In the genomic region with DNA sequence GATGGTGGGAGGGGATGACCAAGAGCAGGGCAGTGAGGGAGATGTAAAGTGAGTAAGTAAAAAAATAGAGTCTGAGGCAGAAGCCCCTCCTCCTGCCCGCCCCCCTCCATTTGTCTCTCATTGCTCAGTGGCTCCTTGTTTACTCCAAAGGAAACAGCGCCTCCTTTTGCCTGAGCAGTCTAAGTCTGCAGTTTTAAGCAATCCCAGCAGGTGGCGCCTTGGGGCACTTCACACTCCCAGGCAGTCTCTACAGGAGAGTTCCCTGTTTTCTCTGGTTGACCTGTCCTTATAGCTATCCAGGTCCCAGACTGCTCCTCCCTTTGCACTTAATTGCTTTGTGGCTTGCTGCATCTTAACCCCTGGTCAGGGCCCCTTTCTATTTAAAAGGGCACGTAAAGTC, we compare ENCODE assay signal across 9 mouse cellular contexts. TPM values are rescaled to one million over a fixed set of nuclear protein-coding genes. Genes with fewer than 3 reads are reported as not detected.
DNase-seq lines count a peak whose midpoint lies in the region; ATAC-seq lines count a peak whose summit lies in the region.
"Had no signal": no experiment of that assay in that cellular context is flagged by ENCODE, and none has a peak within 500 bp of the region (broad histone marks: within the 10 kb centered on the region; RNA-seq: fewer than 3 reads in every experiment).

No protein-coding gene starts in this region.

- H3K9ac ChIP-seq in neural tube, embryonic 14.5 days (replicated peaks; ENCODE audit: low read depth, low read length) = no peak overlapping the region

- H3K4me1 ChIP-seq in limb, embryonic 10.5 days = peaks cover 13% of the 10 kb centered on the region
- H3K4me1 ChIP-seq in neural tube, embryonic 14.5 days (ENCODE audit: control insufficient read depth, insufficient read depth, low read length) = peaks cover 2% of the 10 kb centered on the region; the same call in 1 of the 2 replicates

- DNase-seq in layer of hippocampus, adult 11-12 months (ENCODE audit: low spot score) = peak; percentile 73
- no peak for DNase-seq in layer of hippocampus, adult 9-10 months (ENCODE audit: low spot score)
- DNase-seq in Muller cell, postnatal 12 days (ENCODE audit: inconsistent ontology term) = peak; percentile 17
- peak; percentile 60 for DNase-seq in cerebellum, adult 9-11 months
- DNase-seq in limb, embryonic 10.5 days (ENCODE audit: low spot score) = peak; percentile 72
- peak; percentile 32 for DNase-seq in yolk sac, embryonic 10.5 days (ENCODE audit: low spot score)

- no peak overlapping the region for H3K27ac ChIP-seq in limb, embryonic 10.5 days
- no peak overlapping the region for H3K27ac ChIP-seq in neural tube, embryonic 14.5 days (ENCODE audit: low read depth, low read length)
- H3K27ac ChIP-seq: macrophage had no signal

- no peak overlapping the region for H3K4me3 ChIP-seq in limb, embryonic 10.5 days
- H3K4me3 ChIP-seq in neural tube, embryonic 14.5 days (ENCODE audit: low read depth, low read length) = no peak overlapping the region

- no peak overlapping the region for H3K4me2 ChIP-seq in neural tube, embryonic 14.5 days (ENCODE audit: low read depth, low read length)

- no peaks in the 10 kb centered on the region for H3K9me3 ChIP-seq in limb, embryonic 10.5 days (replicated peaks)
- H3K9me3 ChIP-seq in neural tube, embryonic 14.5 days (ENCODE audit: control insufficient read depth, low read length) = no peaks in the 10 kb centered on the region

- no peaks in the 10 kb centered on the region for H3K27me3 ChIP-seq in limb, embryonic 10.5 days (ENCODE audit: low read depth, poor library complexity, severe bottlenecking)
- no peaks in the 10 kb centered on the region for H3K27me3 ChIP-seq in neural tube, embryonic 14.5 days (ENCODE audit: control insufficient read depth, insufficient read depth, low read length)

- H3K36me3 ChIP-seq in limb, embryonic 10.5 days = no peaks in the 10 kb centered on the region
- H3K36me3 ChIP-seq in neural tube, embryonic 14.5 days (ENCODE audit: control insufficient read depth, insufficient read depth, low read length) = no peaks in the 10 kb centered on the region

- ATAC-seq in granulocyte monocyte progenitor cell, adult 5-6 weeks (replicated peaks; ENCODE audit: poor library complexity, severe bottlenecking) = peak; percentile 68
- ATAC-seq in neural tube, embryonic 14.5 days (ENCODE audit: low read depth) = 0 out of 2 replicates have a peak, but pooled peaks have one; percentile 28

- WGBS in limb, embryonic 10.5 days = 38% methylated on average over 4 of the region's 4 CpGs
- WGBS in neural tube, embryonic 14.5 days = 32% methylated on average over 4 of the region's 4 CpGs

RNA-seq across cellular contexts. Expression of a gene that starts 44.0 kb away (rescaled TPM):
- 6.2 and 8.0 TPM in 2 replicates for total RNA-seq in granulocyte monocyte progenitor cell, adult 5-6 weeks (2014; fragmentation: Nextera tagmentation)
- 7.4 and 8.4 TPM in 2 replicates for total RNA-seq in granulocyte monocyte progenitor cell, adult 5-6 weeks (2017)
- 3.3 and 4.1 TPM in 2 replicates for polyA plus RNA-seq in limb, embryonic 10.5 days (2016; fragmentation: Nextera tagmentation; extraction: Ambion mirVana)
- 10.1 and 10.5 TPM in 2 replicates for polyA plus RNA-seq in neural tube, embryonic 14.5 days (2014; fragmentation: Nextera tagmentation; extraction: Ambion mirVana)

RNA-seq across cellular contexts. Expression of a gene that starts 53.4 kb away (rescaled TPM):
- total RNA-seq in granulocyte monocyte progenitor cell, adult 5-6 weeks (2014; fragmentation: Nextera tagmentation) = 3.6 TPM in 1 of 2 replicates, not detected in the other
- total RNA-seq in granulocyte monocyte progenitor cell, adult 5-6 weeks (2017) = 0.88 and 1.2 TPM in 2 replicates
- polyA plus RNA-seq in limb, embryonic 10.5 days (2016; fragmentation: Nextera tagmentation; extraction: Ambion mirVana) = 0.62 and 0.90 TPM in 2 replicates
- 2.0 and 3.3 TPM in 2 replicates for polyA plus RNA-seq in neural tube, embryonic 14.5 days (2014; fragmentation: Nextera tagmentation; extraction: Ambion mirVana)

RNA-seq across cellular contexts. Expression of a gene that starts 55.4 kb away (rescaled TPM):
- total RNA-seq in granulocyte monocyte progenitor cell, adult 5-6 weeks (2014; fragmentation: Nextera tagmentation) = 1.4 TPM in 1 of 2 replicates, not detected in the other
- not detected in 2 replicates for total RNA-seq in granulocyte monocyte progenitor cell, adult 5-6 weeks (2017)
- polyA plus RNA-seq in limb, embryonic 10.5 days (2016; fragmentation: Nextera tagmentation; extraction: Ambion mirVana) = 20.4 and 27.2 TPM in 2 replicates
- 26.8 and 29.5 TPM in 2 replicates for polyA plus RNA-seq in neural tube, embryonic 14.5 days (2014; fragmentation: Nextera tagmentation; extraction: Ambion mirVana)
- polyA plus RNA-seq: macrophage had no signal
